Mouse (Mus musculus): Measurements from ENCODE around the gene Pan3.
A peak's percentile ranks its signal among the peaks of the same experiment; 100 is the strongest.

Pan3 gene

GRCm38 (mm10) chr5:147429535-147430305 is at the start of gene Pan3:
Gene Pan3 (plus strand): TSS chr5:147430161.
- DNase-seq: peak; percentile 96

- DNase-seq: no peak
Observed at GRCm38 (mm10) chr5:147381396-147381795, 48.6 kb upstream of the Pan3 start.

GRCm38 (mm10) chr5:147386865-147387264 is 43.1 kb upstream of the Pan3 start:
- DNase-seq: no peak

DNA sequence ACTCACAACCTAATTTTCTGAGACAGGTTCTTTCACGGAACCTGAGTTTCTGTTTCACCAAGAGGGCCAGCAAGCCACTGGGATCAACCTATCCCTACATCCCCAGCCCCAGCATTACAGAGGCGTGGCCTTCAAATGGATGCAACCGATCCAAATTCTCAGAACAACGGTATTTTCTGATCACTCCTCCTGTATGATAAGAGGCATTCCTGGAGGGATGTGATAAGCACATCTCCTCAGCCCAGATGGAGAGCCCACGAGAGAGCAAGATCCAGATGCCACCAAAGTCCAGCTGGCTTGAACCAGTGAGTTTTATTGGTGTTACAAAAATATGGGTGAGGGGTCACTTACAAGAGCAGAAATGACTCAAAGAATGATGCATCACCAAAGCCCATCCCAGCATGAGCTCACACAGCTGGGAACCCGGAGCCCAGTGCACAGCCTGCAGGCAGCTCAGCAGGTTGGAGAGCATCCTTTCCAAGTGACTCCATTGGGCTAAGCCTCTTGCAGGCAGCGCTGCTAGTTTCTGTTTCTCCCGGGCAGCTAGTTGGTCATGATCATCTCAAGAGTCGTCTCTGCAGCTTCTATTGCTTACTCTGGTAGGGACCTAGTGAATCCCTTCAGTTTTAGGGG is 41.5 kb upstream of the Pan3 start:
- DNase-seq: no peak

DNA sequence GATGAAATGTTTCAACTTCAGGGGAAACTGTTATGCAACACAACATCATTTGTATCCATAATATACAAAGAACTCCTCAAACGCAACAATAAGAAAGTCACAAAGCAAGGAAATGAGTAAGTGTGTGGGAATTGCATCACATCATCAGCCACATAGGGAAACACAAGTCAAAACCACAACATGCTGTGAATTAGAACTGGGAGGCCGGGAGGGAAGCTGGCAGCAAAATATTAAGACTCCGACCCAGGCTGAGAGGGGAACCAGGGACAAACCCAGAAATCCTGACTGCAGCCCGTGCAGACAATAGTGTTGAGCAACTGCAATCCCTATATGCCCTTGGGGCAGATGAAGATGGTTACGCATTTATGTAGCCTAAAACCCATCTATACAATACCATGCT is 40.9 kb upstream of the Pan3 start:
- DNase-seq: no peak

GRCm38 (mm10) chr5:147390772-147391171 is 39.2 kb upstream of the Pan3 start:
- no peak for DNase-seq

DNA sequence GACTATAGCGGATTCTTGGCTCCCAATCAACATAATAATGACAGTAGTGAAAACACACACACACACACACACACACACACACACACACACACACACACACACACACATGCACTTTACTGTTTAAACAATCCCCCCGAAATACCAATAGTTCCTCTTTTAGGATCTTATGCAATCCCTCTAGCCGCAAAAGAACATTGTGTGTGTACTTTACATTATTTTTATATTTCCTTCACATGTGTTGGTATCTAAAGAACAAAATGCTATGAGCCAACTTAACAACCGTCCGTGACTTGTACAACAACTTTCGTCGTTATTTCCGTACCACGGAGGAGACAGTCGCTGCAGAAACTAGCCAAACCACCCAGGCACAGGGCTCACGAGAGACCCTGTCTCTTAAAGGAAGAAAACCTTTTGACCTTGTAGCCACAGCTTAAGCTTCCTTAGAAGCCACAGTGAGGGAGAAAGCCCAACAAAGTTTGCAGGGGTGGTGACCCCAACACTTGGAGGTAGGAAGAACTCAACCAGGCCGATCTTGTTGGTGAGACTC is 37.2 kb upstream of the Pan3 start:
- no peak for DNase-seq

- no peak for DNase-seq
Observed at GRCm38 (mm10) chr5:147395050-147395449, 34.9 kb upstream of the Pan3 start.

GRCm38 (mm10) chr5:147399843-147400504 is 30.0 kb upstream of the Pan3 start, which contains the start of gene Flt3:
Gene Flt3 (minus strand): TSS chr5:147400489.
- peak; percentile 53 for DNase-seq

- no peak for DNase-seq
Observed at GRCm38 (mm10) chr5:147400505-147400979, 29.4 kb upstream of the Pan3 start.

GRCm38 (mm10) chr5:147401024-147401423 is 28.9 kb upstream of the Pan3 start:
- no peak for DNase-seq

DNA sequence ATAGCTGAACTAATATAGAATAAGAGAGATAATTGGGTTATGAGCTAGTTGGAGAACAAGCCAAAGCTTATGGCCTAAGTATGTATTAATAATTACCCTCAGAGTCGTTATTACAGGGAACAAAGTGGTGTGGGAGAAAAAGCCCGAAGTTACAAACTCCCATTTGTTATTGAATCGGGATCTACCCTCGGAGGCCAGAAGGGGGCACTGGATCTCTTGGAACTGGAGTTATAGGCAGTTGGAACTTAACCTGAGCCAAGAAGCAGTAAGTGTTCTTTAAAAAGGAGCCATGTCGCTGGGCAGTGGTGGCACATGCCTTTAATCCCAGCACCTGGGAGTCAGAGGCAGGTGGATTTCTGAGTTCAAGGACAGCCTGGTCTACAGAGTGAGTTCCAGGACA is 27.5 kb upstream of the Pan3 start:
- DNase-seq: peak; percentile 70

- no peak for DNase-seq
Observed at GRCm38 (mm10) chr5:147406135-147406534, 23.8 kb upstream of the Pan3 start.

DNA sequence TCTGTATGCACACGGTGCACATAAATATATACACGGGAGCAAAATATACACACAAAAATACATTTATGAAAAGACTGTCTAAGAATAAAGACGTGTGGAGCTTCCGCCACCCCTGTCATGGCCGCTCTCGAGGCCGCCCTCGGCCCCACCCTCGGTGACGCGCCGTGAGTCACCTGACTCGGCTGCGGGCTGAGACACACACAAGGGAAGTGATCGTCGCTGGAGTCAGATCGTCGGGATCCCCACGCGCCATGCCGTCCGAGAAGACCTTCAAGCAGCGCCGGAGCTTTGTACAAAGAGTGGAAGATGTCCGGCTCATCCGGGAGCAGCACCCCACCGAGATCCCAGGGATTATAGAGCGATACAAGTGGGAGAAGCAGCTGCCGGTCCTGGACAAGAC is 21.2 kb upstream of the Pan3 start:
- DNase-seq: no peak

GRCm38 (mm10) chr5:147410585-147410984 is 19.4 kb upstream of the Pan3 start:
- DNase-seq: no peak

- no peak for DNase-seq
Observed at GRCm38 (mm10) chr5:147417986-147418385, 12.0 kb upstream of the Pan3 start.

DNA sequence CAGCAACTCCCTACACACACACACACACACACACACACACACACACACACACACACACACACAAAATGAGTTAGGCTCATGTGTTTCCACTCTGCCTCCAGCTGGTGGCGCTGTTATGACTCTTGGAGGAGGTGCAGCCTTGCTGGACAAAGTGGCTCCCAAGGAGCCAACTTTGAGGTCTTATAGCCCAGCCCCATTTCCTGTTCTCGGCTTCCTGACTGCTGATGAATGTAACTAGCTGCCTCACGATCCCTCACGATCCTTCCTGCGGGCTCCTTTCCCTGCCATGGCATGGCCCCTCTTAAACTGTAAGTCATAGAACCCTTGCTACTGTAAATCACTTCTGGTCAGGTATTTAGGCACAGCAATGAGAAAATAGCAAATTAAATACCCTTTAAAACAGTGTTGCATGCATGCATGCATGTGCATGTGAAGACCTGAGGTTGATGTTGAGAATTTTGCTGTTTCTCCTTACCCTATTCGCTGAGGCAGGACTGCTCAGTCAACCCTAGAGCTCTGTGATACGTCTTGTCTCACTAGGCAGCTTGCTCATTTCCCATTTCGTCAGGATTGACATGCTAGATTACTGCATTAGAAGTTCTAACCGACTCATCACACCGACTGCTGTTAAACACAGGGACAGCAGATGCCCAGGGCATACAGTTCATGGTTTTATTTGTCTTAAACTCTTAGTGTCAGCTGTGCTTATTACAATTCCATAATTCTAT is 11.4 kb upstream of the Pan3 start:
- DNase-seq: peak; percentile 32

DNA sequence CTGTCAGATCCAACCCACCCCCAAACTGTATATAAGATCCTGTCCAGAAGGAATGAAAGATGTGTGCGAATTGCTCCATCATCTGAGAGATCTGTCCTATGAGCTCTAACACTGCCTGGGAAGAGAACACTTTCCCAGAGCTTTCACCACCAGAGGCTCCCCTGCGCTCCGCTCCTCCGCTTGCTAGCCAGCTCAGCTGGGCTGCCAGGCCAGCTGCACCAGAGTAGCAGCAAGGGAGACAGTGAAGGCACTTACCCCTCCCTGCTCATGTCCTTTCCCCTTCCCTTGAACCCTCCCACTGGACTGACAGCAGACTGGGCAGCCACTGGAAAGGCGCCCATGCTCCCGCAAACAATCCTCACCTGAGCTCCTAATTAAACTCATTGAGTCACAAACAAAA is 6.3 kb upstream of the Pan3 start:
- no peak for DNase-seq

- peak; percentile 65 for DNase-seq
Observed at GRCm38 (mm10) chr5:147426048-147426805, 3.7 kb upstream of the Pan3 start.

GRCm38 (mm10) chr5:147430361-147430935 is 487 bp downstream of the Pan3 start:
- DNase-seq: no peak
